Mouse (Mus musculus) left cerebral cortex, postnatal 14 days (tissue): ENCODE data around the gene Fbxw18. TPM values are rescaled to one million over a fixed set of nuclear protein-coding genes. Genes with fewer than 3 reads are reported as not detected.
"Not testable (repeated sequence)": the region's sequence is repeated elsewhere in the genome, so short reads cannot be mapped to it uniquely, and the experiment has no call there.

Experiments used
- DNase-seq, 2 experiments: peaks; one replicate each; pipeline ENCODE4 v3.0.0; 2021 to 2022; ENCODE audit warnings: low spot score in 2 of 2, mixed read lengths in 1 of 2
- intact Hi-C: fragments of 180-260 bp; cut with DNase I; formaldehyde crosslinking; loops from one replicate; pipeline ENCODE4 v1.15.1; 2025
- long read RNA-seq, 2 experiments: library from polyadenylated mRNA; stranded (forward); transcript quantifications; one replicate each; pipeline ENCODE4 v2.0.0; 2021
- total RNA-seq, 2 experiments: library from RNA; stranded (reverse); gene quantifications; 2 replicates each; pipeline ENCODE4 v1.2.3; 2021

The Fbxw18 gene
- total RNA-seq: not detected
- long read RNA-seq, experiment 1: 0 reads
- long read RNA-seq, experiment 2: 0 reads

DNA sequence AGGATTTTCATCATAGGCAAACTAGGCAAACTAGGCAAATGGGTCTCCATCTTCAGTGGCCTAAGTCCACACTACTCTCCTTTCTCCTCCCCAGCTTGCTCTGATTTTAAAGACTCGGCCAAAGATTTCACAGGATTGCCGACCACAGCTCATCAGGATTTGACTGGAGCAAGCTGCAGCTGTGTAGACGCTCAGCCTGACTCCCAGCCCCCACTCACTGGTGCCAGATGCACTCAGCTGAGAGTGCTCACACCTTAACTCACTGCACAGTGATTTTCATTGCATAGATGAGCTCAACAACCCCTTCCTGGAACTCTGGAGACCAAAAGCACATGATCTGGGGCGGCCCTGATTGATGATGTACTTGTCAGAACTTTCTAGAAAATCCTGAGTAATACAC, at the start of gene Fbxw18:
Gene Fbxw18, minus strand, starts transcription at position 101 of the 400 bp plus-strand sequence.
- DNase-seq, intact Hi-C loops: not testable (repeated sequence)

DNA sequence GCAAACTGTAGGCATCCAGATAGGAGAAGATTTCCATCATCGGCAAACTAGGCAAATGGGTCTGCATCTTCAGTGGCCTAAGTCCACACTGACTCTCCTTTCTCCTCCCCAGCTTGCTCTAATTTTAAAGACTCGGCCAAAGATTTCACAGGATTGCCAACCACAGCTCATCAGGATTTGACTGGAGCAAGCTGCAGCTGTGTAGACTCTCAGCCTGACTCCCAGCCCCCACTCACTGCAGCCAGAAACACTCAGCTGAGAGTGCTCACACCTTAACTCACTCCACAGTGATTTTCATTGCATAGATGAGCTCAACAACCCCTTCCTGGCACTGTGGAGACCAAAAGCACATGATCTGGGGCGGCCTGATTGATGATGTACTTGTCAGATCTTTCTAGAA, 43.5 kb upstream of the Fbxw18 start, which contains the start of gene Fbxw26:
Gene Fbxw26, minus strand, starts transcription at position 101 of the 400 bp plus-strand sequence.
- intact Hi-C loops, DNase-seq: not testable (repeated sequence)

DNA sequence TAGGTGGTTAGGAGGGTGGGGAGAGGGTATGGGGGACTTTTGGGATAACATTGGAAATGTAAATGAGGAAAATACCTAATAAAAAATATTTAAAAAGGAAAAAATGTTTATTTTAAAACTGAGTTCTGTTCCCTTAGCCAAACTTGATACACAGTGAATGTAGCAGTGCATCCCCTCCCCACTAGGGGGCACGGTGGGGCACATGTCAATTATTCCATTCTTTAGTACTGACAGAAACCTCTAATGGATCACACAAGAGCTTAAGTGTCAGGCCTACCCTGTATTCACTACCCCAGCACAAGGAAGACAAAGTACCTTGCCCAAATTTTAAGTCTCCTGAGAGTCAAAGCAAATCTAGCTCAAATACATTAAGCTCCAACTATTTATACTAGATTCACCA, 17.2 kb downstream of the Fbxw18 start:
- intact Hi-C loops: no loop called here
- peak; percentile 5 to 12 for DNase-seq

DNA sequence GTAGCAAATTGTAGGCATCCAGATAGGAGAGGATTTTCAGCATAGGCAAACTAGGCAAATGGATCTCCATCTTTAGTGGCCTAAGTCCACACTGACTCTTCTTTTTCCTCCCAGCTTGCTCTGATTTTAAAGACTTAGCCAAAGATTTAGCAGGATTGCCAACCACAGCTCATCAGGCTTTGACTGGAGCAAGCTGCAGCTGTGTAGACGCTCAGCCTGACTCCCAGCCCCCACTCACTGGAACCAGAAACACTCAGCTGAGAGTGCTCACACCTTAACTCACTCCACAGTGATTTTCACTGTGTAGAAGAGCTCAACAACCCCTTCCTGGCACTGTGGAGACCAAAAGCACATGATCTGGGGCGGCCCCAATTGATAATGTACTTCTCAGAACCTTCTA, 37.9 kb downstream of the Fbxw18 start, which contains the start of gene Fbxw25:
Gene Fbxw25, minus strand, starts transcription at position 101 of the 400 bp plus-strand sequence.
- intact Hi-C loops, DNase-seq: not testable (repeated sequence)

Other genes starting within 250 kb of the Fbxw18 start
- gene Fbxw19, start 206.8 kb downstream of the Fbxw18 start, total RNA-seq: not detected
- not detected for gene Fbxw15, start 134.4 kb downstream of the Fbxw18 start, total RNA-seq
- gene Fbxw24, start 76.6 kb downstream of the Fbxw18 start, total RNA-seq: not detected
- not detected for gene Fbxw25, start 38.0 kb downstream of the Fbxw18 start, total RNA-seq
- not detected for gene Fbxw26, start 43.4 kb upstream of the Fbxw18 start, total RNA-seq
- not detected for gene Fbxw27, start 88.0 kb upstream of the Fbxw18 start, total RNA-seq
- gene Spink8, start 109.6 kb upstream of the Fbxw18 start, total RNA-seq: 1 to 10 TPM; 2.7 to 2.9 TPM
- 1 to 10 TPM; 6.2 to 8.8 TPM for gene Nme6, start 130.0 kb upstream of the Fbxw18 start, total RNA-seq
- not detected for gene Camp, start 146.9 kb upstream of the Fbxw18 start, total RNA-seq
- gene Cdc25a, start 172.9 kb upstream of the Fbxw18 start, total RNA-seq: 1 to 10 TPM; 4.5 TPM
- 100 to 1,000 TPM; 376 to 378 TPM for gene Map4, start 228.8 kb upstream of the Fbxw18 start, total RNA-seq